ENCODE assay signal across 9 mouse cellular contexts in genomic region chr4:47227101-47227500, GRCm38 (mm10). TPM values are rescaled to one million over a fixed set of nuclear protein-coding genes. Genes with fewer than 3 reads are reported as not detected.
"Had no signal": no experiment of that assay in that cellular context is flagged by ENCODE, and none has a peak within 500 bp of the region (broad histone marks: within the 10 kb centered on the region; RNA-seq: fewer than 3 reads in every experiment).

No protein-coding gene starts in this region.

- H3K4me1 ChIP-seq: liver, embryonic 13.5 days; midbrain, embryonic 15.5 days; neural tube, embryonic 12.5 days had no signal

- DNase-seq: kidney, adult 8-10 months; liver, embryonic 13.5 days; liver, postnatal 0 days; thymus, postnatal 36 days had no signal

- H3K27me3 ChIP-seq: limb, embryonic 12.5 days; liver, embryonic 13.5 days; midbrain, embryonic 15.5 days; neural tube, embryonic 12.5 days had no signal

- H3K36me3 ChIP-seq: limb, embryonic 12.5 days; liver, embryonic 13.5 days; midbrain, embryonic 15.5 days; neural tube, embryonic 12.5 days had no signal

- H3K4me2 ChIP-seq: limb, embryonic 12.5 days; liver, embryonic 13.5 days; midbrain, embryonic 15.5 days; neural tube, embryonic 12.5 days had no signal

- ATAC-seq: liver, postnatal 0 days had no signal

- H3K4me3 ChIP-seq: layer of hippocampus, adult 2 months; limb, embryonic 12.5 days; liver, embryonic 13.5 days; midbrain, embryonic 15.5 days; neural tube, embryonic 12.5 days had no signal

- H3K9me3 ChIP-seq: limb, embryonic 12.5 days; liver, embryonic 13.5 days; midbrain, embryonic 15.5 days; neural tube, embryonic 12.5 days had no signal

- H3K27ac ChIP-seq: limb, embryonic 12.5 days; liver, embryonic 13.5 days; midbrain, embryonic 15.5 days; neural tube, embryonic 12.5 days had no signal

- H3K9ac ChIP-seq: limb, embryonic 12.5 days; liver, embryonic 13.5 days; liver, postnatal 0 days; midbrain, embryonic 15.5 days; neural tube, embryonic 12.5 days had no signal

RNA-seq across cellular contexts. Expression of gene Col15a1, which starts 19.1 kb away (rescaled TPM):
- total RNA-seq: neutrophil, adult 5-6 weeks had no signal
